Mouse (Mus musculus) stomach, postnatal 0 days (tissue): Measurements from ENCODE around the gene Pde4dip.

Experiments
- CTCF ChIP-seq: IDR thresholded peaks from 2 replicates; pipeline ENCODE4 v1.5.1; 2016; ENCODE audit warnings: antibody characterized with exemption, low read depth, mild to moderate bottlenecking, moderate library complexity
- EP300 ChIP-seq: optimal IDR thresholded peaks from 2 replicates; pipeline ENCODE3; 2016; ENCODE audit warnings: antibody characterized with exemption

GRCm38 (mm10) chr3:97654901-97655300 is 233.6 kb downstream of the Pde4dip start:
- peak; percentile 69 for TF ChIP-seq CTCF
- TF ChIP-seq EP300 = no peak
